Mouse (Mus musculus): Measurements from ENCODE around the gene Gm7347. TPM values are rescaled to one million over a fixed set of nuclear protein-coding genes. Genes with fewer than 3 reads are reported as not detected.

Gm7347 gene
- not detected in 2 replicates for polyA plus RNA-seq (2012; rRNA removed; ENCODE audit: low replicate concordance)

DNA sequence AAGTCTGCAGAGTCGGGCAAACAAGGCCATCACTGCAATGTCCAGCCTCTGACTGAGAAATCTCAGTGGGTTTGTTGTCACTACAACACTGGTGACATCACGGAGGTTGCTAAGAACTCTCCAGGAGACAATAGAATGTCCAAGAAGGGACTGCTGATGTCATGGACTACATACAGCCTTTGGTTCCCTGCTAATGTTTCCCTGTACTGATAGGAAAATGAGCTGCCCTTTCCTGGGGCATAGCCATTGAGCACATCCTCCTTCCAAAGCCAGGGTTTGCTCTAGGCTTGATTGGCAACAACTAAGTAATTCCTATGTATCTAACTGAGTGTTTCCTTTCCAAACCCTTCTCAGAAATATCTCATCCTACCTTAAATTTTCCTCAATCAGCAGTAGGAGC lies at the start of gene Gm7347:
Gm7347 (minus strand) TSS at position 101 of the 400 bp plus-strand sequence.

DNA sequence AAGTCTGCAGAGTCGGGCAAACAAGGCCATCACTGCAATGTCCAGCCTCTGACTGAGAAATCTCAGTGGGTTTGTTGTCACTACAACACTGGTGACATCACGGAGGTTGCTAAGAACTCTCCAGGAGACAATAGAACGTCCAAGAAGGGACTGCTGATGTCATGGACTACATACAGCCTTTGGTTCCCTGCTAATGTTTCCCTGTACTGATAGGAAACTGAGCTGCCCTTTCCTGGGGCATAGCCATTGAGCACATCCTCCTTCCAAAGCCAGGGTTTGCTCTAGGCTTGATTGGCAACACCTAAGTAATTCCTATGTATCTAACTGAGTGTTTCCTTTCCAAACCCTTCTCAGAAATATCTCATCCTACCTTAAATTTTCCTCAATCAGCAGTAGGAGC lies 46.9 kb upstream of the Gm7347 start, which contains the start of gene 5031410I06Rik:
5031410I06Rik (minus strand) TSS at position 101 of the 400 bp plus-strand sequence.

DNA sequence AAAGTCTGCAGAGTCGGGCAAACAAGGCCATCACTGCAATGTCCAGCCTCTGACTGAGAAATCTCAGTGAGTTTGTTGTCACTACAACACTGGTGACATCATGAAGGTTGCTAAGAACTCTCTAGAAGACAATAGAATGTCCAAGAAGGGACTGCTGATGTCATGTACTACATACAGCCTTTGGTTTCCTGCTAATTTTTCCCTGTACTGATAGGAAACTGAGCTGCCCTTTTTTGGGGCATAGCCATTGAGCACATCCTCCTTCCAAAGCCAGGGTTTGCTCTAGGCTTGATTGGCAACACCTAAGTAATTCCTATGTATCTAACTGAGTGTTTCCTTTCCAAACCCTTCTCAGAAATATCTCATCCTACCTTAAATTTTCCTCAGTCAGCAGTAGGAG lies 30.8 kb upstream of the Gm7347 start, which contains the start of gene Gm10471:
Gm10471 (minus strand) TSS at position 101 of the 400 bp plus-strand sequence.

DNA sequence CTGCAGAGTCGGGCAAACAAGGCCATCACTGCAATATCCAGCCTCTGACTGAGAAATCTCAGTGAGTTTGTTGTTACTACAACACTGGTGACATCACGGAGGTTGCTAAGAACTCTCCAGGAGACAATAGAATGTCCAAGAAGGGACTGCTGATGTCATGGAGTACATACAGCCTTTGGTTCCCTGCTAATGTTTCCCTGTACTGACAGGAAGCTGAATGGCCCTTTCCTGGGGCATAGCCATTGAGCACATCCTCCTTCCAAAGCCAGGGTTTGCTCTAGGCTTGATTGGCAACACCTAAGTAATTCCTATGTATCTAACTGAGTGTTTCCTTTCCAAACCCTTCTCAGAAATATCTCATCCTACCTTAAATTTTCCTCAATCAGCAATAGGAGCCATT lies 18.9 kb downstream of the Gm7347 start, which contains the start of gene Speer4a:
Speer4a (minus strand) TSS at position 101 of the 400 bp plus-strand sequence.

DNA sequence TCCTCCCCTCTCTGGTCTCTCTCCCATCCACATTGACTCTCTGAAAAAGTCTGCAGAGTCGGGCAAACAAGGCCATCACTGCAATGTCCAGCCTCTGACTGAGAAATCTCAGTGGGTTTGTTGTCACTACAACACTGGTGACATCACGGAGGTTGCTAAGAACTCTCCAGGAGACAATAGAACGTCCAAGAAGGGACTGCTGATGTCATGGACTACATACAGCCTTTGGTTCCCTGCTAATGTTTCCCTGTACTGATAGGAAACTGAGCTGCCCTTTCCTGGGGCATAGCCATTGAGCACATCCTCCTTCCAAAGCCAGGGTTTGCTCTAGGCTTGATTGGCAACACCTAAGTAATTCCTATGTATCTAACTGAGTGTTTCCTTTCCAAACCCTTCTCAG lies 35.6 kb downstream of the Gm7347 start, which contains the start of gene Gm5862:
Gm5862 (minus strand) TSS at position 101 of the 400 bp plus-strand sequence.

DNA sequence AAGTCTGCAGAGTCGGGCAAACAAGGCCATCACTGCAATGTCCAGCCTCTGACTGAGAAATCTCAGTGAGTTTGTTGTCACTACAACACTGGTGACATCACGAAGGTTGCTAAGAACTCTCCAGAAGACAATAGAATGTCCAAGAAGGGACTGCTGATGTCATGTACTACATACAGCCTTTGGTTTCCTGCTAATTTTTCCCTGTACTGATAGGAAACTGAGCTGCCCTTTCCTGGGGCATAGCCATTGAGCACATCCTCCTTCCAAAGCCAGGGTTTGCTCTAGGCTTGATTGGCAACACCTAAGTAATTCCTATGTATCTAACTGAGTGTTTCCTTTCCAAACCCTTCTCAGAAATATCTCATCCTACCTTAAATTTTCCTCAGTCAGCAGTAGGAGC lies 53.7 kb downstream of the Gm7347 start, which contains the start of gene Gm1979:
Gm1979 (minus strand) TSS at position 101 of the 400 bp plus-strand sequence.

Other genes with a start within 250 kb of the Gm7347 start
- gene Gm21663, start 116.2 kb downstream of the Gm7347 start, polyA plus RNA-seq (2012; rRNA removed; ENCODE audit: low replicate concordance) = not detected in 2 replicates
- not detected in 2 replicates for gene Gm21671, start 104.2 kb downstream of the Gm7347 start, polyA plus RNA-seq (2012; rRNA removed; ENCODE audit: low replicate concordance)
- not detected in 2 replicates for gene Gm21680, start 85.9 kb downstream of the Gm7347 start, polyA plus RNA-seq (2012; rRNA removed; ENCODE audit: low replicate concordance)
- gene Gm21698, start 69.9 kb downstream of the Gm7347 start, polyA plus RNA-seq (2012; rRNA removed; ENCODE audit: low replicate concordance) = not detected in 2 replicates
- not detected in 2 replicates for gene Gm1979, start 53.8 kb downstream of the Gm7347 start, polyA plus RNA-seq (2012; rRNA removed; ENCODE audit: low replicate concordance)
- gene Gm5862, start 35.7 kb downstream of the Gm7347 start, polyA plus RNA-seq (2012; rRNA removed; ENCODE audit: low replicate concordance) = not detected in 2 replicates
- not detected in 2 replicates for gene Speer4a, start 19.0 kb downstream of the Gm7347 start, polyA plus RNA-seq (2012; rRNA removed; ENCODE audit: low replicate concordance)
- gene Gm10471, start 30.7 kb upstream of the Gm7347 start, polyA plus RNA-seq (2012; rRNA removed; ENCODE audit: low replicate concordance) = not detected in 2 replicates
- not detected in 2 replicates for gene 5031410I06Rik, start 46.8 kb upstream of the Gm7347 start, polyA plus RNA-seq (2012; rRNA removed; ENCODE audit: low replicate concordance)
- gene Gm10220, start 62.8 kb upstream of the Gm7347 start, polyA plus RNA-seq (2012; rRNA removed; ENCODE audit: low replicate concordance) = not detected in 2 replicates
- gene Gm7361, start 199.1 kb upstream of the Gm7347 start, polyA plus RNA-seq (2012; rRNA removed; ENCODE audit: low replicate concordance) = not detected in 2 replicates

Measured in mammary gland, adult 2 months (tissue).